Mouse (Mus musculus) erythroid progenitor cell, adult 5-6 weeks (primary cell): ENCODE results near the gene Olfr430. TPM values are rescaled to one million over a fixed set of nuclear protein-coding genes. Genes with fewer than 3 reads are reported as not detected.
"Not testable (repeated sequence)": the region's sequence is repeated elsewhere in the genome, so short reads cannot be mapped to it uniquely, and the experiment has no call there.

Source experiments
- ATAC-seq: replicated peaks from 2 replicates; pipeline ENCODE4 v1.8.0; 2016; ENCODE audit warnings: moderate number of reproducible peaks, mild to moderate bottlenecking, moderate TSS enrichment, inconsistent platforms; ENCODE audit not compliant: poor library complexity, low FRiP score, severe bottlenecking
- total RNA-seq, 2 experiments: library from RNA; stranded (forward) in 1 of 2; stranded (reverse) in 1 of 2; fragments of 150-400 nt in 1 of 2; fragments of 186-747, 209-891 nt in 1 of 2; gene quantifications; 2 replicates each; pipeline versions ENCODE4 v1.2.3 to v1.2.4; 2015 to 2017; ENCODE audit warnings: low replicate concordance in 2 of 2

The Olfr430 gene
- not detected in 2 replicates for total RNA-seq (2015; ENCODE audit: low replicate concordance)
- total RNA-seq (2017; ENCODE audit: low replicate concordance) = not detected in 2 replicates

DNA sequence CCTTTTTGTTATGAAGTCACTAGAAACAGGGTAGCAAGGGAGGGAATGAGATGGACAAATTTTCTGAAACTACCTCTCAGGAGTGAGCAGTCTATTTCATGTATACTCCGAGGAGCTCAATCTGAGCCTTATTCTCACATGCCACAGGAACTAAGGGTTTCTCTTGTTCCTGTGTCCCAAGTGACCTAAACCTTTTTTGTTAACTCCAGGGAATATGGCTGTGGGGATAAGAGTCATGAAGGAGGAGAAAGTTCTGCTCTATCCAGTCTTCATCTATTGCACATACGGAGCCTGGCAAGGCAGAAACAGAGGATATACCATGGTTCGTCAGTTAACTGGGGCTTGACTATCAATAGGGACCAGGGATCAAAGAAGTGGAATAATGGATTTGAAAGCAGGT lies at the start of gene Olfr430:
Olfr430 (plus strand) TSS at position 301 of the 400 bp plus-strand sequence.
- ATAC-seq = no peak

DNA sequence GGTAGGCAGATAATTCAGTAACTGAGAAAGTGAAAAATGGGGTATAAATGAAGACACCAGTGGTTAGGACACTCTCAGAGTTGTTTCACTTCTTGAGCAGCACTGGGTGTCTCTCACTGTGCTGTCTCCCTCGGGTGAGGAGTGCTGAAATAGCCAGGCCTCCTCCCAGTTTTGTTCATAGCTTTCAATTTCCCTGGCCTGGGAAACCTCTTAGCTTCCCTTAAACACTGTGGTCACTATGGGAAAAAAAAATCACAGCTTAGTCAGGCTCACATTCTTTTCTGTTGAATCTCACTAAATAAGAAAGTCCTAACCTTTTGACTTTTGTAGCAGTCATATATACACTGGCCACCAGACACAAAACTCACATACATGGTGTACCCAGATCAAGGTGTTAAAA lies 34.7 kb upstream of the Olfr430 start, which contains the start of gene Ifi205:
Ifi205 (minus strand) TSS at position 113 of the 400 bp plus-strand sequence.
- no peak for ATAC-seq

DNA sequence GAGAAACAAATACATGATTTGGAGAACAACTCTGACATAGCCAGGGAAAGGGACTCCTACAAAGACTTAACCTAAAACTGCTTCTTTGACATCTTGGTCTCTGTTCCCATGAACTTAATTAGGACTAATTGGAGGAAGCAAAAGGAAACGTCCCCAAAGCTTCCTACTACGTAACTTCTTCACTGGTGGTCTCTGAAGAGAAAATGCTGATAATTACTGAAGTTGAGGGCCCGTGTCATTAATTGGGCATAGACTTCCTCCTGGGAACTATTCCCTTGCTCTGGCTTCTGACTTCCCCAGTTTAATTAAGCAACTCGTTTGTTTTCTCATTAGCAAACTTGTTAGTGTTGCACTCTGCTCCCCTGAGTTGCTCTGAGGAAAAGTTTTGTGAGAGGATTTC lies 30.6 kb upstream of the Olfr430 start:
- no peak for ATAC-seq

DNA sequence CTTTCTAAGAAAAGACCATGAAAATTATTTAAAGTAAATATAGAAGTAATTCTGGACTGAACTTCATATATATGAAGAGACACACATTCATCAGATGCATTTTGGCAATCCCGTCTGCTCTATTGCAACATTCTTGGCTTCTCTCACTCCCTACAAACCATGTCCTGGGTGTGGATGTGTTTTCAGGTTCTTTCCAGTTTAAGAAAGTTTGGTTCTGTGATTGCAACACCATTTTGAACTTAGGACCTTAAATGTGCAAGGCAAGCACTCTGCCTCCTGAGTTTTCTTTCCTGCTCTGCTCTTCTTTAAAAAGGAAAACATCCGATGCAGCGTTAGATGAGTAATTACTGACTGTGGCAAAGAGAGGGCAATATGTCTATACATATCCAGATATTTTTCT lies 27.9 kb upstream of the Olfr430 start:
- no peak for ATAC-seq

DNA sequence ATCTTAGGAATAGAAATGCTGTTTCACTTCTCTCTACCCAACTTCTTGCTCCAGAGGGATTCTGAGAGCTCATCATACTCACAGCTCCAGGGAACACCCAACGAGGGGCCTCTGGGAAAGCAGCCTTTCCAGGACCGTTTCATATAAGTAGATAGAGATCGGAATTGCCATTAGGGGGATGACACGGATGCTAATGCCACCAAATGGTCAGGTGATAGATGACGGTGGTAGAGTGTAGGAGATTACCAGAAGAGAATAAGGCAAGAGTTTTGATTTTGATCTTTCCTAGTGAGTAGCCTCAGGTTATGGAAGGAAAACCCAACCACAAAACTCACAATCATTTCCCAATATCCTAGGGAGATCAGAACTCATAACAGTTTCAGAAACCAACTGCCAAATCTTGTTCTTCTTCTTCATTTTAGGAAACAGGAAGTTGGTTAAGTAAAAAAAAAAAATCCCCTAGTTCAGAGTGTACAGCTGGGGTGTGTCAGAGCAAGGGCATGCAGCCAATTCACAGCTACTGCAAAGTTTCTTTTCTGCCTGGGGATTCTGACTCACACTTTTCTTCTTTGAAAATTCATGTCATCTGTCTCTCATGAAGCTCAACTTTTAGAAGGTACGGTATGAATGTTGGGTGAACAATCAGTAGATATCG lies 25.8 kb upstream of the Olfr430 start, which contains the start of gene Olfr433:
Olfr433 (plus strand) TSS at position 183 of the 655 bp plus-strand sequence.
- ATAC-seq = no peak

DNA sequence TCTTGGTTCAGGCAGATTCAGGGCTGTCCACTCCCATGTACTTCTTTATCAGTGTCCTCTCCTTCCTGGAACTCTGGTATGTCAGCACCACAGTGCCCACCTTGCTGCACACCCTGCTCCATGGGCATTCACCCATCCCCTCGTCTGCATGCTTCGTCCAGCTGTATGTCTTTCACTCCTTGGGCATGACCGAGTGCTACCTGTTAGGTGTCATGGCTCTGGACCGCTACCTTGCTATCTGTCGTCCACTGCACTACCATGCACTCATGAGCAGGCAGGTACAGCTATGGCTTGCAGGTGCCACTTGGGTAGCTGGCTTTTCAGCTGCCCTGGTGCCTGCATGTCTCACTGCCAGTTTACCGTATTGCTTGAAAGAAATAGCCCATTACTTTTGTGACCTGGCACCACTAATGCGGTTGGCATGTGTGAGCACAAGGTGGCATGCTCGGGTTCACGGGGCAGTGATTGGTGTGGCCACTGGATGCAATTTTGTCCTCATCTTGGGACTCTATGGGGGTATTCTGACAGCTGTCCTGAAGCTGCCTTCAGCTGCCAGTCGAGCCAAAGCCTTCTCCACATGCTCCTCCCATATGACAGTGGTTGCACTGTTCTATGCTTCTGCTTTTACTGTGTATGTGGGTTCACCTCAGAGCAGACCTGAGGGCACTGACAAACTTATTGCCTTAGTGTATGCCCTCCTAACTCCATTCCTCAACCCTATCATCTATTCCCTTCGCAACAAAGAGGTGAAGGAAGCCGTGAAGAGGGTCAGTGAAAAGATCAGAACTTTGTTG lies 24.1 kb upstream of the Olfr430 start:
- peak; percentile 40; the same call in 1 of the 2 replicates for ATAC-seq

DNA sequence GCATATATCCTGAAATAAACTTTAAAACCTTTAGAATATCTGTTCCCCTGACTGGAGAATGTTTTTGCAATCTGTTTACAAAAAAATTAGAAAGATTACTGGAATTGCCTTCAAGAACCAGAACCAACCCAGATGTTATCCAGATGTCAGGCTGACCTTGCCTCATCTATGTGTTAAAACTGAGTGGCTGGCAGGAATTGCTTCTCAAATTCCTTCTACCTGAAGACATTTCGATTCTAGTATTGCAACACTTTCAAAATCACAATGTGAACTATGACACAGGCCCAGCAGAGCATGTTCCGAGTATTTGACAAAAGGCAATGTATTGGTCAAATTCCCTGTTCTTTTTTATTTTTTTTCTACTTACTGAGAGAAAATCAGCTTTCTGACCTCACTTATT lies 22.0 kb upstream of the Olfr430 start:
- no peak for ATAC-seq

DNA sequence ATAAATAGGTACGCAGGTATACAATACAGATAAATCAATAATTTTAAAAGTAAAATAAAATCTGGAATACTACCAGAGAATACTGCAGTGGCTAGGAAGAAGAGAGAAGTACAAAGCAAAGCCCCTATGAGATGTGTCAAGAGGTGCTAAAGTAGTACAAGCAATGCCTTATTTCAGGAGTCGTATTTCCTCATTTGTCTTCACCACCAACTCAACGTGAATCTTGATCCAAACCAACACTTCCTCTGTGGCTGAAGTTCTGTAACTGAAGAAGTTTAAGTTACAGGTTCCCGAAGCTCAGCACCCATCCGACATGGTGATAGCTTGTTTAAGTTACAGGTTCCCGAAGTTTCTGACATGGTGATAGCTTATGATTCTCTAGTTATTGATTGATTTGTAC lies 18.2 kb upstream of the Olfr430 start:
- not testable (repeated sequence) for ATAC-seq

DNA sequence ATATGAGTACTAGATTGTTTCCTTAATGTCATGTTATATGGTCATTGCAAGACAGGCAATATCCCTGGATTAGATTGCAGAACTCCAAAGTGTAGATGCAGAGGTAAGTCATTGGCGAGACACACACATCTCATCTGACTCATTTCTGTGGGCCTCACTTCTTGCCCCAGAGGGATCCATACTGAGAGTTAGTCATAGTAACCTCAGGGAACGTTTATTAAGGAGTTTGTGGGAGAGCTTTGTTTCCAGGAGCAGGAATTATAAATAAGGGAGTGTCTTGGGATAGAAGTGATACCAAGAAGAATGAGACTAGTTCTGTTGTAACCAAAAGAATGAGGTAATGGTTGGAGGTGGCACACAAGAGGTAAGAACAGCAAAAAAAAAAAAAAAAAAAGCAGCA lies 17.5 kb upstream of the Olfr430 start, which contains the start of gene Olfr432:
Olfr432 (plus strand) TSS at position 313 of the 400 bp plus-strand sequence.
- ATAC-seq = no peak

DNA sequence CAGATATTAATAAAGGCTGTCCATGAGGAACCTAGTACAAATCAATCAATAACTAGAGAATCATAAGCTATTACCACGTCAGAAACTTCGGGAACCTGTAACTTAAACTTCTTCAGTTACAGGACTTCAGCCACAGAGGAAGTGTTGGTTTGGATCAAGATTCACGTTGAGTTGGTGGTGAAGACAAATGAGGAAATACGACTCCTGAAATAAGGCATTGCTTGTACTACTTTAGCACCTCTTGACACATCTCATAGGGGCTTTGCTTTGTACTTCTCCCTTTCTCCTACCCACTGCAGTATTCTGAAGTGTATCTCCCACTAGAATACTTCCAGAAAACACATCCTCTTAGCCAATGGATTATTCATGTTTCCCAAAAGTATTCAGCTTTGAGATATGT lies 17.0 kb upstream of the Olfr430 start:
- not testable (repeated sequence) for ATAC-seq

DNA sequence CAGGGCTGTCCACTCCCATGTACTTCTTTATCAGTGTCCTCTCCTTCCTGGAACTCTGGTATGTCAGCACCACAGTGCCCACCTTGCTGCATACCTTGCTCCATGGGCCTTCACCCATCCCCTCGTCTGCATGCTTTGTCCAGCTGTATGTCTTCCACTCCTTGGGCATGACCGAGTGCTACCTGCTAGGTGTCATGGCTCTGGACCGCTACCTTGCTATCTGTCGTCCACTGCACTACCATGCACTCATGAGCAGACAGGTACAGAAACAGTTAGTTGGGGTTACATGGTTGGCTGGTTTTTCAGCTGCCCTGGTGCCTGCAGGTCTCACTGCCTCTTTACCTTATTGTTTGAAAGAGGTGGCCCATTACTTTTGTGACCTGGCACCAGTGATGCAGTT lies 15.9 kb upstream of the Olfr430 start:
- ATAC-seq = no peak

DNA sequence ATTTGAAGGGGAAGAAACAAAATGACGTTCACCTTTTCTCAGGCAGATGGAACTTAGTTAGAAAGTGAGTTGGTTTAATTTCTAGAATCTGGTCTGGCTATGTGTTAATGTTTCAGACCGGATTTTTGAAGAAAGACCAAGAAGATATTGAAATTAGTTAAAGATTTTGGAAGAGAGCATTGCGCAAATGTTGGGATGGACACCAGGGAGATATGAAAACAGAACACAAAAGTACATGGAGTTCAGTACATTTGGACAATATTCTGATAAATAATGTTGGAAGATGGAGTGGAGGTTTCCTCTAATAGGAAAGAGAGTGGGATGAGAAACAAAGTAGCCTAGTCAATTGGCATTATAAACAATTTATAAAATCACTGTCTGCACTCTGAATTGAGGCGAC lies 14.9 kb upstream of the Olfr430 start:
- no peak for ATAC-seq

DNA sequence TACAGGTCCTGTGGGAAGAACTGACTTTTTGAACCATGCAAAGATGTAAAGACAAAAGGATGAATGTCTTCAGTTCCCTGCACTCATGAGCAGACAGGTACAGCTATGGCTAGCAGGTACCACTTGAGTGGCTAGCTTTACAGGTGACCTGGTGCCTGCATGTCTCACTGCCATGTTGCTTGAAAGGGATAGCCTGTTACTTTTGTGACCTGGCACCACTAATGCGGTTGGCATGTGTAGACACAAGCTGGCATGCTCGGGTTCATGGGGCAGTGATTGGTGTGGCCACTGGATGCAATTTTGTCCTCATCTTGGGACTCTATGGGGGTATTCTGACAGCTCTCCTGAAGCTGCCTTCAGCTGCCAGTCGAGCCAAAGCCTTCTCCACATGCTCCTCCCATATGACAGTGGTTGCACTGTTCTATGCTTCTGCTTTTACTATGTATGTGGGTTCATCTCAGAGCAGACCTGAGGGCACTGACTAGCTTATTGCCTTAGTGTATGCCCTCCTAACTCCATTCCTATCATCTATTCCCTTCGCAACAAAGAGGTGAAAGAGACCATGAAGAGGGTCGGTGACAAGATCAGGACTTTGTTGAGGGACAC lies 14.4 kb upstream of the Olfr430 start:
- ATAC-seq = 0 out of 2 replicates have a peak, but pooled peaks have one; percentile 25

DNA sequence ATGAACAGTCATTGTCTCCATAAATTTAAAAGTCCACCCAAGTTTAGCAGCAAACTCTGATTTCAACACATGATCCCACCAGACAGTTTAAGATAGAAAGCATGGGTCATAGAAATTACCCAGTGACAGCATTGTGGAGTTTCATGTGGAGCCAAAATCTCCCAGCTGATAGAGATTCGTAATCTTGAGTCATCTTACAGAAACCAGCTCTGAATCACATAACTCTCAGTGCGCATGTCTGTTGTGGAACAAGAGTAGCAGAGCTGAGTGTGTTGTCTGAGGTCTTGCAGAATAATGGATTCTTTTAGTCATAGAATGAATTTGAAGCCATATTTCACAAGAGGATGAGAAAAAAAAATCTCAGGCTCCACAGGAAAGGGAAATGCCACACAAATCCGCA lies 13.4 kb upstream of the Olfr430 start:
- no peak for ATAC-seq

DNA sequence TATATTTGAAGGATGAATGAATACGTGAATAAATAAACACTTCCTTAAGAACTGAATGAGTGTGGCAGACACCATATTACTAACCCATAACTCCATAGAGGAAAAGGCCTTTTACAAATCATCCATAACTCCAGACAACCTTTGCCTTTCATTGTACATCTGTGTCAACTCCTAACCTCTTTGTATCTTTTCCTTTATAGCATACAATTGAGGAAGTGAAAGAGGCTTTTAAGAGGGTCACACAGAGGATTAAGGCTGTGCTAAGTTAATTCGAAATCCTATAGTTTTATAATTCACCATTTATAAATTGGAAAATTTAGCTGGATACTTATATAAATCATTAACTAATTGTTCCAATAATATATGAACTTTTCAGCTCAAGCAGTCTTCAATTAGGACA lies 11.2 kb upstream of the Olfr430 start:
- ATAC-seq = no peak

DNA sequence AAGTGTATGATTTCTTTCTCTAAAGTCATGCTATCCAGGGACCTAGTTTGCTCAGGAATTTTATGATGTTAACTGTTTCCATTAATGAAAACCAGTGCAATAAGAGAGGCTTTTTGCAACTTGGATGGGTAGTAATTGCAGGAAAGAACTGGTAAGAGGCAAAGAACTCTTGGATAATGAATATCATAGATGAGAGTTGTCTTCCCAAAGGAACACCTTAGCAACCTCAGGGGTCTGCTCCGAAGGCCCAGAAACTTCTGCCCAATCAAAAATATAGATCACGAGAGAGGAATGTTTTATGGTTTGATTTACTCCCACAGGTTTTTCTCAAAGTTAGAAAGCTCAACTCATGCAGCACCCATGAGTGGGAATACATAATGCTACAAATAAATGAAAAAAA lies 17.6 kb downstream of the Olfr430 start, which contains the start of gene Olfr429:
Olfr429 (plus strand) TSS at position 301 of the 400 bp plus-strand sequence.
- ATAC-seq = no peak

DNA sequence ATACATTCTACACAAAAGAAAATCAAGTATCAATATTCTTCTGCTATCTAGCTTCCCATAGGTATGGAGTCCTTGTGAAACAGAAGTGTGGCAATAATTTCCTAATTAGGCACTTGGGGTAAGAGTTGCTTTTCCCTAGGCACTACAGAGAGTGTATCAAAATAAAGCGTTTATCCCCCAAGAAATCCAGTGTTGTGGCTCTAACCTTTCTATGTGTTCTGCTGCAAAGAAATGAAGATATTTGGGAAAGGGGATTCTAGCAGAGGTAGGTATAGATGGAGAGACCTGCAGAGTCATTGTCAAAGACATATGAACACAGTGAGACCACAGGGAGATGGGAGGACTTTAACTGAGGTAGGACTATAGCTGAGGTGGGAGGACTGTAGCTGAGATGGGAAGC lies 30.2 kb downstream of the Olfr430 start, which contains the start of gene Olfr427:
Olfr427 (plus strand) TSS at position 301 of the 400 bp plus-strand sequence.
- 0 out of 2 replicates have a peak, but pooled peaks have one; percentile 43 for ATAC-seq

DNA sequence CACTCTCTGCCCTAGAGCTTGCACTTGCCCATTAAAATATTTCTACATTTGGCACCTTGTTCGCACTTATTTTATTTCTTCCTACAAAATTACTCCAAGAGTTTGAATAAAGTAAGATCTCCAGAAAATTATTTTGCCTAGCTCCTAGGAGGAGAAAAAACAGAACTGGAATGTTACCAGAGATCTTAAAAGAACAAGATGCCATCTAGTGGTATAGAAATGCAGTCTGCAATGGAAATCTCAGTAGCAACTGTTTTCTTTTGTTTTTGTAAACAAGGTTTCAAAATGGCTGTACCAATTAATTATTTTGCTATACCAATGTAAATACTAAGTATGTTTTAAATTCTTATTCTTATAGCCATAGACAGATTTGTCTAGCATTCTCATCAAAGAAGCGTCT lies 37.3 kb downstream of the Olfr430 start:
- no peak for ATAC-seq

DNA sequence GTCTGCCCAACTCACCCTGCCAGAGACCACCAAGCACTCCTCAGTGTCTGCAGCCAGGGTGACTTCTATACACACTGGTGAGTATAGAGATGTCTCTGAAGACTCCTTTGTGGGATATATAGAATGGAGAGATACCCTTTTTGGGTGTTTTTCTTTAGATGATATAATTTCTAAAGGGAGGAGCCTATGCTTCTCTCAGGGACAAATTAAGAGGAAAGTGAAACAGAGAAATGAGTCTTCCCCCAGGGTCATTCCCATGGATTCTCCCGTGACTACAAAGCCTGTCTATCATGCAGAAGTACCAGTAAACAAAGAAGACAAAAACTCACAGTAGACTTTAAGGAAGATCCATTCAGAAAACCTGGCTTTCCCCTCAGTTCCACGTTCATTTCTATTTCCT lies 54.7 kb downstream of the Olfr430 start, which contains the start of gene Olfr231:
Olfr231 (minus strand) TSS at position 101 of the 400 bp plus-strand sequence.
- no peak for ATAC-seq
